Mouse (Mus musculus): ENCODE measurements at regions not wholly inside any gene's neighbourhood (a gene's known extent, or its start where the extent isn't known, plus 50 kb on each side); places are given as distances from the start of the nearest gene placed in this dataset.

- TF ChIP-seq CTCF (IDR thresholded peaks at IDR 0.05) (no peak), POLR2A (IDR thresholded peaks at IDR 0.05; ENCODE audit: insufficient read depth, low read depth, low read length) (no peak), EP300 (IDR thresholded peaks at IDR 0.05; ENCODE audit: insufficient read depth, low read depth, low read length) (no peak)
Observed at GRCm38 (mm10) chr9:34416153-34416552, 69.5 kb upstream of the Kirrel3 start.
